Mouse (Mus musculus) layer of hippocampus, adult 9-11 months (tissue): ENCODE results near the gene Htra2.
A peak's percentile ranks its signal among the peaks of the same experiment; 100 is the strongest.

Source experiments
- DNase-seq: peaks from one replicate; pipeline ENCODE4 v3.0.0; 2022

Gene Htra2

DNA sequence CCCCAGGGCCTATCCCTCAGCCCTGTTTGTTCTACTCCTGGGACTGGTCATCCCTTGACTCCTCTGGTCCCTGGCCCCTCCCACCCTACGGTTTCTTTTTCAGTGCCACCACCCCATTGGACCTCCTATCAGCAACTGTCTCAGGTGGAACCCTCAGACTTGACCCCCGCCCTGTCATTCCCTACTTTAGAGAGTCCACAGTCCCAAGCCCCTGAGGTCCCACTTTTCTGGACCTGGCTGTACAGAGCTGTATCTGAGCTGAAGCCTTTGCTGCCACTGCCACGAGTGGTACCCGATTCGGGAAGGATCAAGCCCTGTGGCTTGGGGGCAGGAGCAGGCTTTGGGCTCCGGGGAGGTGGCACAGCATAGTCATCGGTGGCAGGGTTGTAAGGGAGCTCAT lies 24.0 kb downstream of the Htra2 start:
- DNase-seq: no peak

- no peak for DNase-seq
These were observed 25.3 kb downstream of the Htra2 start for GRCm38 (mm10) chr6:83029777-83030176.

GRCm38 (mm10) chr6:83027706-83028105 lies 27.4 kb downstream of the Htra2 start:
- no peak for DNase-seq

- DNase-seq: no peak
These were observed 27.8 kb downstream of the Htra2 start for GRCm38 (mm10) chr6:83027293-83027692.

DNA sequence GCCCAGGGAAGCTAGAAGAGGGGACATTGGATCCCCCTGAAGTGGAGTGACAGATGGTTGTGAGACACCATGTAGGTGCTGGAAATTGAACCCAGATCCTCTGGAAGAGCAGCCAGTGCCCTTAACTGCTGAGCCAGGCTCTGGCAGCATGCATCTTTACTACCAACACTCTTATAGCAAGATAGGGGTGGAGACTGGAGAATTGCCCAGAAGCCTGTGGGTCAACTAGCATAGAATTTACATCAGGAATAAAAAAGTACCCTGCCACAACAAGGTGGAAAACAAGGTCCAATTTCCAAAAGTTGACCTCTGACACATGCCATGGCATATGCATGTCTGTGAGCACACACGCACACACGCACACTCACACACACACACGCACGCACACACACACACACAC lies 29.9 kb downstream of the Htra2 start:
- DNase-seq: no peak

- no peak for DNase-seq
These were observed 30.7 kb downstream of the Htra2 start for GRCm38 (mm10) chr6:83024421-83024820.

- no peak for DNase-seq
These were observed 31.3 kb downstream of the Htra2 start for GRCm38 (mm10) chr6:83023786-83024185.

- DNase-seq: no peak
These were observed 32.1 kb downstream of the Htra2 start for GRCm38 (mm10) chr6:83023008-83023407.

GRCm38 (mm10) chr6:83020836-83021593 lies 34.1 kb downstream of the Htra2 start:
- no peak for DNase-seq

DNA sequence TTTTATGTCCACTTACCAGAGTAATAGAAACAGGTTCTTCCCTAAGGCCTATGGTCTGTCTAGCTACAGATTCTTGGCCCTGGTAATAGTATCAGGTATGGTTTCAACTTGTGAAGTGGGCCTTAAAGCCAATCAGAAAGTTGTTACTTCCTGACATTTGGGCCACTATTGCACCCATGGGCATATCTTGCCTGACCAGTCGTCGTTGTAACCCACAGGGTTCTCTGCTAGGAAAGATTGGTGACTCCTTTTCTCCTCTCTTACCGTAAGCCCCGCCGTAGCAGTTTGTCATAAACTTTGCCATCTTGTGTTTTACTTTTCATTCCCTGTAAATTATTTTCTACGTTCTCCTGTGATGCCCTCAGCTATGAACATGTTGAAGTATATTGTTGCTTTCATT lies 35.0 kb downstream of the Htra2 start:
- no peak for DNase-seq

DNA sequence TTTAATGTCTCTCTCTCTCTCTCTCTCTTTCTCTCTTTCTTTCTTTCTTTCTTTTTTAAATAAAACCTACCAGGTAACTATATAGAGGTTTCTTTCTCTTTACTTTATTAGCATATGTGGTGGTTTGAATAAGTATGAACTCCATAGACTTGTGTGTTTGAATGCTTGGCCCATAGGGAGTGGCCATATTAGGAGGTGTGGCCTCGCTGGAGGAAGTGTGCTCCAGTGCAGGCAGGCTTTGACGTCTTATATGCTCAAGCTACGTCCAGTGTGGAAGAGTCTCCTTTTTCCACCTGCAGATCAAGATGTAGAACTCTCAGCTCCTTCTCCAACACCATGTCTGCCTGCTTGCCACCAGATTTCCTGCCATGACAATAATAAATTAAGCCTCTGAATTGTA lies 36.0 kb downstream of the Htra2 start:
- no peak for DNase-seq

GRCm38 (mm10) chr6:83017190-83017589 lies 37.9 kb downstream of the Htra2 start:
- DNase-seq: no peak

- DNase-seq: no peak
These were observed 39.3 kb downstream of the Htra2 start for GRCm38 (mm10) chr6:83015749-83016148.

GRCm38 (mm10) chr6:83014482-83015466 lies 40.3 kb downstream of the Htra2 start:
- no peak for DNase-seq

DNA sequence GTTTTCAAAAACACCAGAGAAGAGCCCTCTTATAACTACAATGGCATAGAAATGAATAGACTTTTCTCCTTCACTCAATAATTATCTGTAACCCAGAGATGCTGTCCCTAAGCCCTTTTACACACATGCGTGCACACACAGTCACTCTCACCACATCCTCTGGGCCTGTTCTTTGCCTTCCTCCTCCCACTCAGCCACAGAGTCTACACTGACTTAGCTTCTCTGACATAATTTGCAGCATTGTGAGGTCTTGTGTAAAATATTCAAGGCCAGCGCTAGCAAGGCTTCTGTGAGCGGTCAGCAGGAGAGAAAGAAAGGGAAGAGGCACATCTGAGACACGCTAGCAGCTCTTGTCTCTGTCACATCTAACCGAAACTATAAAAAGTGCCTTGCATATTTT lies 41.6 kb downstream of the Htra2 start:
- DNase-seq: no peak

- DNase-seq: no peak
These were observed 43.3 kb downstream of the Htra2 start for GRCm38 (mm10) chr6:83011756-83012155.

DNA sequence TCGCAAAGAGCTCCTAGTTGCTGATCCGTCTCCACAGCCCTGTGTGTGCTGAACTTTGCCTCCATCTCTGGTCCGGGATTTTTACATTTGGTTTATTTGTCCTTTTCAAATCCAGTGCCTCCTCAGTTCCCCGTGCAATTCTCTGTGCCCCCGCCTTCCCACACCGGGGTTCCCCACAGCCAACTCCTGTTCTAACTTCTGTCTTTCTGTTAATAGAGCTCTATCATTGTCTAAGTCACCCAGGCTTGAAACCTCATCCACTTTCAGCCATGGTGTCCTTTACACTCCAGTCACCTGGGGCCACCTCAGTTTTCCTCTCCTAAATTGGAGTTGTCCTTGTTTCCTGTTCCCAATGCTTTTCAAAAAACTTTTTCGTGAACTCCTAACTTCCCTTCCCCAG lies 43.8 kb downstream of the Htra2 start:
- DNase-seq: no peak

- no peak for DNase-seq
These were observed 45.1 kb downstream of the Htra2 start for GRCm38 (mm10) chr6:83010010-83010409.

- DNase-seq: peak; percentile 21
These were observed 46.4 kb downstream of the Htra2 start for GRCm38 (mm10) chr6:83008659-83009058.

- no peak for DNase-seq
These were observed 49.0 kb downstream of the Htra2 start for GRCm38 (mm10) chr6:83006114-83006513.

- no peak for DNase-seq
These were observed 49.5 kb downstream of the Htra2 start for GRCm38 (mm10) chr6:83005444-83006011.

- DNase-seq: peak; percentile 82
These were observed 50.2 kb downstream of the Htra2 start for GRCm38 (mm10) chr6:83004872-83005271.

DNA sequence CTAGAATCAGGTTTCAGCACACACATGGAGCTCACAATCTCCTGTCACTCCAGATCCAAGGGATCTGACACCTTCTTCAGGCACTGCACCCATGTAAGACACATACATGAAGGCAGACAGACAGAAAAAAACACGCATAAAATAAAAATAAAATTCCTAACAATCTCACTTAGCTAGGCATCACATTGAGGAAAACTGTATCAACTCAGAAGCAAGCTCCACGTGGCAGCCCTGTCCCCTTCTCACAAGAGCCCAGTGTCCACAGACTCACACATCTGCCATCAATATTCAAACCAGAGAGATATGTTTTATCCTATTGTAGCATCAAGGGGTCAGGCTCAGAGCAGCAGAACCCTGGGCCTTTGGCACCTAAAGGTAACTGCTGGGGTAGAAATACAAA lies 50.8 kb downstream of the Htra2 start:
- no peak for DNase-seq

DNA sequence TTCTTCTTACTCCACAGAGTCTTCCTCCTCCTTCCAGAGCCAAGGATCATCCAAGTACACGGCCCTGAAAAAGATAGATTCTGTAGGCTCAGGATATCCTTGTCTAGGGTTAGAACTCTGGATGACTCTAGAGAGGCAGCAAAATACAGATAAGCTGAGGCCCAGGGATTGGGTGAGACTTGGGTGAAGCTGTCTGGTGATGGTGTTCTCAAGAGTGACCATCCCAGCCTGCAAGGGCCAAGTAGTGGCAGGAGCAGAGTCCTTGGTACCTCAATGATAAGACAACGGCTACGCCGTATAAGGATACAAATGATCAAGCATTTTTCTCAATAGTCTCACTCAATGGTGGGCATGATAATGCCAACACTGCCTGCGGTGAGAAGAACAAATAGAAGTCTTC lies 51.2 kb downstream of the Htra2 start:
- no peak for DNase-seq
